Mouse (Mus musculus) bone marrow, adult 2 months (tissue): ENCODE results near the gene Psmb3.

Source experiments
- CTCF ChIP-seq: fragments of 200-500 bp; IDR thresholded peaks from 2 replicates; pipeline ENCODE4 v1.5.1; 2011; ENCODE audit warnings: low read length, control low read depth; ENCODE audit not compliant: control insufficient read depth, insufficient read depth
- POLR2A ChIP-seq: fragments of 200-500 bp; IDR thresholded peaks from 2 replicates; pipeline ENCODE4 v1.6.1; 2011; ENCODE audit warnings: low read depth, mild to moderate bottlenecking, control low read depth, low read length, borderline replicate concordance; ENCODE audit not compliant: control insufficient read depth

- TF ChIP-seq CTCF, result no peak
- TF ChIP-seq POLR2A, result no peak
These were observed 36.4 kb upstream of the Psmb3 start for GRCm38 (mm10) chr11:97666794-97667193.
